Mouse (Mus musculus) lung, adult 2 months (tissue): ENCODE results near the gene Mettl16. TPM values are rescaled to one million over a fixed set of nuclear protein-coding genes. Genes with fewer than 3 reads are reported as not detected.

ENCODE experiments used
- DNase-seq: peaks from one replicate; pipeline ENCODE4 v3.0.0; 2022
- H3K4me1 ChIP-seq: fragments of 200-500 bp; 2 replicates; pipeline ENCODE4 v1.6.1; 2011; ENCODE audit warnings: low read length; ENCODE audit not compliant: control insufficient read depth, insufficient read depth
- H3K4me3 ChIP-seq: fragments of 200-500 bp; replicated peaks from 2 replicates; pipeline ENCODE3; 2011; ENCODE audit warnings: low read depth, mild to moderate bottlenecking, control low read depth, low read length; ENCODE audit errors: extremely low read depth
- CTCF ChIP-seq: fragments of 200-500 bp; IDR thresholded peaks from 2 replicates; pipeline ENCODE4 v1.5.1; 2011; ENCODE audit warnings: mild to moderate bottlenecking, low read length, control low read depth; ENCODE audit not compliant: insufficient read depth
- POLR2A ChIP-seq: fragments of 200-500 bp; IDR thresholded peaks from 2 replicates; pipeline ENCODE4 v1.6.1; 2011; ENCODE audit warnings: low read depth, mild to moderate bottlenecking, control low read depth, low read length, borderline replicate concordance; ENCODE audit errors: extremely low read depth
- WGBS: fragments of 180-500 bp; shearing (Covaris S2); methylation state at CpG from one replicate; pipeline ENCODE4 v1.1.7; 2018; 5-methylcytosine and 5-hydroxymethylcytosine counted together
- polyA plus RNA-seq: library from polyadenylated mRNA; depleted of rRNA; stranded (reverse); fragments of >200 nt; gene quantifications from 2 replicates; pipeline ENCODE4 v1.2.3, GENCODE M21; 2012; rRNA removed

Gene Mettl16
- polyA plus RNA-seq, 1 experiment = 2.6 TPM

DNA sequence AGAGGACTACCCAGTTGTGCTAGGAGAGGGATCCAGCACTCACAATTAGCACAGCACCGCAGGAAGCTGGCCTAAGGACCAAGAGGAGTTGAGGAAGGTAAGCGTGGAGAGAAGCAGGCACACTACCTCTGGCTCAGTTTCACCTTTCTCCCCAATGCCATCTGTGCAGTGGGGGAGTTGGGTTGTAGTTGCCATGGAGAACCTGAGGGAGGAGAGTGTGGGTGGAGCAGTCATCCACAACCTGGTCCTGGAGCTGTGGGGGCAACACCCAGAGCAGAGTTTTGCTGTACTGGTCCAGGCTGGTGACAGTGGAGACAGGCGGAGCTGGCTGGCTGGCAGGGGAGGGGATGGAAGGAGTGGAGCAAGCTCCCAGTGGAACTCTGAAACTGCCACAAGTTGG is 104.0 kb downstream of the Mettl16 start:
- Histone ChIP-seq H3K4me3 (no peak overlapping the region), H3K4me1 (peaks cover 13% of the 10 kb centered on the region)
- TF ChIP-seq POLR2A (no peak), CTCF (no peak)
- DNase-seq = no peak
- whole genome bisulfite sequencing = 76% methylated on average over 3 of the region's 3 CpGs

DNA sequence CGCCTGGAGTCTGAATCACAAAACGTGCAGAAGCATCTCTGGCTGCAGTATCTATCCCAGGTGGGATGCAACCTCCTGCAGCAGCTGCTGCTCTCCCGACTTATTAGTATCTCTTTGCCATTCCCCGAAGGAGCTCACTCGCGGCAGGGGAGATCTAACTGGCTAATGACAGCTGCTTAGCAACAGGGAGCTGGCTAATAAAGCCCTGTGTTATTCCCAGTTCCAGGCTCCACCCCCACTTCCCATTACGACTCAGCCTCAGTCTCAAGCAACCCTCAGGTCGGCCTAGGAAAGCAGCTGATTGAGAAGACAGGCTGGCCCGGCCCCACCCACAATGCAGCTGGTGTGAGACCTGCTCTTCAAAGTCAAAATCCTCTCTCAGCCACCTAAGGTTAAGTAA is 106.2 kb downstream of the Mettl16 start:
- DNase-seq = peak; percentile 36

More for the DNA sequence above, 106.2 kb downstream of the Mettl16 start:
- WGBS = 14% methylated on average over 9 of the region's 9 CpGs
- 0 out of 2 replicates have a peak, but pooled peaks cover 4% of the 10 kb centered on the region for H3K4me1 ChIP-seq
- TF ChIP-seq POLR2A (no peak), CTCF (no peak)
- H3K4me3 ChIP-seq = no peak overlapping the region

Other genes starting within 250 kb of the Mettl16 start
- gene Rap1gap2, start 159.9 kb upstream of the Mettl16 start, polyA plus RNA-seq = 7.0 and 8.9 TPM in 2 replicates
- gene Ccdc92b, start 151.2 kb upstream of the Mettl16 start, polyA plus RNA-seq = 0.51 TPM in 2 replicates
- gene Cluh, start 121.3 kb upstream of the Mettl16 start, polyA plus RNA-seq = 28.9 and 36.2 TPM in 2 replicates
- gene Pafah1b1, start 46.2 kb upstream of the Mettl16 start, polyA plus RNA-seq = 15.3 and 28.8 TPM in 2 replicates
- 21.3 and 22.2 TPM in 2 replicates for gene Mnt, start 60.1 kb downstream of the Mettl16 start, polyA plus RNA-seq
- 19.3 and 22.1 TPM in 2 replicates for gene Sgsm2, start 126.2 kb downstream of the Mettl16 start, polyA plus RNA-seq
- gene Tsr1, start 127.2 kb downstream of the Mettl16 start, polyA plus RNA-seq = 7.1 and 7.5 TPM in 2 replicates
- gene Smg6, start 155.0 kb downstream of the Mettl16 start, polyA plus RNA-seq = 35.8 and 40.8 TPM in 2 replicates
- gene Srr, start 155.1 kb downstream of the Mettl16 start, polyA plus RNA-seq = 5.0 and 11.4 TPM in 2 replicates